Mouse (Mus musculus): Measurements from ENCODE around the gene Olfr1425.

DNA sequence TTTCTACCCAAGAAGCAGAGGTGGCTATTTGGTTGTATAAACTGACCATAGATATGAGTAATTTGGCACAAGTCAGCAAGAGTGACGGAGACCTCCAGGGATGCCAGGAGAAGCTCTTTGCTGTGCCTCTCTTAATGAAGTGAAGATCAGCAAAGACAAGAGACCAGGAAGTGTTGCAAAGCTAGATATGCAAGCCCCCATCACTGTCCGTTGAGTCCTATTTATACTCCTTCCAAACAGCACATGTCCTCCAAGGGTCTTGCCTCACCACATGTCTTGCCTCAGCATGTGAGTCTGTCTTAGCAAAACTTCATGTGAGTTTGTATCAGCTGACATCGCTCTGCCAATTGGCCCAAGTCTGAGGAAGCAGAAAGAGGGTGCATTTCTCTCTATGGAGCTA lies 52.2 kb downstream of the Olfr1425 start:
- no peak for TF ChIP-seq CTCF (IDR thresholded peaks at IDR 0.05; ENCODE audit: borderline replicate concordance, insufficient read depth, low read depth, low read length)
- TF ChIP-seq POLR2A (IDR thresholded peaks at IDR 0.05; ENCODE audit: borderline replicate concordance, insufficient read depth, low read length), result no peak
